Mouse (Mus musculus) adrenal gland, postnatal 36 days (tissue): ENCODE measurements around the gene Chit1. TPM values are rescaled to one million over a fixed set of nuclear protein-coding genes. Genes with fewer than 3 reads are reported as not detected.
A peak's percentile ranks its signal among the peaks of the same experiment; 100 is the strongest.

Experiments used
- DNase-seq, 2 experiments: peaks; one replicate each; pipeline ENCODE4 v3.0.0; 2021; ENCODE audit warnings: mixed read lengths in 1 of 2
- long read RNA-seq, 2 experiments: library from polyadenylated mRNA; stranded (forward); transcript quantifications; one replicate each; pipeline ENCODE4 v2.0.0; 2021; ENCODE audit warnings: borderline sequencing depth in 2 of 2
- total RNA-seq, 2 experiments: library from RNA; stranded (reverse); gene quantifications; 2 replicates each; pipeline ENCODE4 v1.2.3; 2021

Chit1 gene
- not detected for total RNA-seq
- long read RNA-seq, experiment 1: 0 reads
- long read RNA-seq, experiment 2: 0 reads

- peak in 1 of 2 experiments; percentile 36 for DNase-seq
These were observed at the start of gene Chit1 for GRCm38 (mm10) chr1:134110979-134111378. Gene Chit1 (plus strand): TSS chr1:134111242.

- DNase-seq: no peak
These were observed 49.1 kb upstream of the Chit1 start for GRCm38 (mm10) chr1:134061915-134062314.

- DNase-seq: no peak
These were observed 48.5 kb upstream of the Chit1 start for GRCm38 (mm10) chr1:134062411-134063085.

- DNase-seq: peak; percentile 57 to 76
These were observed 47.8 kb upstream of the Chit1 start for GRCm38 (mm10) chr1:134063086-134063772.

GRCm38 (mm10) chr1:134063773-134064125 lies 47.3 kb upstream of the Chit1 start:
- DNase-seq: peak in 1 of 2 experiments; percentile 12

- DNase-seq: no peak
These were observed 46.7 kb upstream of the Chit1 start for GRCm38 (mm10) chr1:134064296-134064831.

- peak in 1 of 2 experiments; percentile 35 for DNase-seq
These were observed 45.7 kb upstream of the Chit1 start for GRCm38 (mm10) chr1:134065241-134065809.

GRCm38 (mm10) chr1:134066554-134066953 lies 44.5 kb upstream of the Chit1 start:
- DNase-seq: no peak

- DNase-seq: peak; percentile 37 to 44
These were observed 43.9 kb upstream of the Chit1 start for GRCm38 (mm10) chr1:134067143-134067619.

- DNase-seq: no peak
These were observed 40.9 kb upstream of the Chit1 start for GRCm38 (mm10) chr1:134070099-134070669.

- no peak for DNase-seq
These were observed 39.5 kb upstream of the Chit1 start for GRCm38 (mm10) chr1:134071411-134072018.

- DNase-seq: no peak
These were observed 37.9 kb upstream of the Chit1 start for GRCm38 (mm10) chr1:134073061-134073564.

- no peak for DNase-seq
These were observed 37.4 kb upstream of the Chit1 start for GRCm38 (mm10) chr1:134073658-134074057.

- DNase-seq: no peak
These were observed 36.9 kb upstream of the Chit1 start for GRCm38 (mm10) chr1:134074184-134074583.

- DNase-seq: no peak
These were observed 36.4 kb upstream of the Chit1 start for GRCm38 (mm10) chr1:134074606-134075005.

- no peak for DNase-seq
These were observed 35.5 kb upstream of the Chit1 start for GRCm38 (mm10) chr1:134075532-134075931.

GRCm38 (mm10) chr1:134076789-134077188 lies 34.3 kb upstream of the Chit1 start:
- DNase-seq: no peak

- peak in 1 of 2 experiments; percentile 57 for DNase-seq
These were observed 33.5 kb upstream of the Chit1 start for GRCm38 (mm10) chr1:134077389-134078060.

GRCm38 (mm10) chr1:134078061-134078795 lies 32.8 kb upstream of the Chit1 start:
- DNase-seq: peak in 1 of 2 experiments; percentile 57

- peak; percentile 99 for DNase-seq
These were observed 32.1 kb upstream of the Chit1 start, which contains the start of gene Btg2 for GRCm38 (mm10) chr1:134078802-134079476. Gene Btg2 (minus strand): TSS chr1:134079120.
